Mouse (Mus musculus): ENCODE data around the gene Acot3. TPM values are rescaled to one million over a fixed set of nuclear protein-coding genes. Genes with fewer than 3 reads are reported as not detected.
"Not testable (repeated sequence)": the region's sequence is repeated elsewhere in the genome, so short reads cannot be mapped to it uniquely, and the experiment has no call there.

The Acot3 gene
- total and polyA plus RNA-seq, 2 experiments from 2014 or later, result 0.77 to 2.0 TPM

GRCm38 (mm10) chr12:84100071-84100470 lies 48.1 kb downstream of the Acot3 start:
- H3K4me2 ChIP-seq (ENCODE audit: low read depth, low read length, poor library complexity, severe bottlenecking), result peak overlapping the region; percentile 66
- no peak overlapping the region for H3K27ac ChIP-seq (ENCODE audit: low read depth, low read length)
- H3K4me3 ChIP-seq (ENCODE audit: low read depth, low read length), result peak overlapping the region; percentile 50; the same call in 1 of the 2 replicates
- no peak for TF ChIP-seq CTCF (IDR thresholded peaks at IDR 0.05)
- H3K9ac ChIP-seq (replicated peaks; ENCODE audit: low read length, poor library complexity, severe bottlenecking), result no peak overlapping the region
- H3K36me3 ChIP-seq (ENCODE audit: insufficient read depth, low read length), result no peaks in the 10 kb centered on the region
- H3K9me3 ChIP-seq (ENCODE audit: low read length), result no peaks in the 10 kb centered on the region
- WGBS, result 48% methylated on average over 1 of the region's 1 CpGs
- ATAC-seq (ENCODE audit: low FRiP score), result no peak
- no peak for DNase-seq (ENCODE audit: low spot score)
- H3K27me3 ChIP-seq (ENCODE audit: insufficient read depth, low read length), result no peaks in the 10 kb centered on the region
- H3K4me1 ChIP-seq (ENCODE audit: insufficient read depth, low read length), result no peaks in the 10 kb centered on the region

- not testable (repeated sequence) for H3K27me3 ChIP-seq (ENCODE audit: insufficient read depth, low read length); H3K4me1 ChIP-seq (ENCODE audit: insufficient read depth, low read length); H3K36me3 ChIP-seq (ENCODE audit: insufficient read depth, low read length); H3K9me3 ChIP-seq (ENCODE audit: low read length)
- peak; percentile 79 for ATAC-seq (ENCODE audit: low FRiP score)
- Histone ChIP-seq H3K9ac (replicated peaks; ENCODE audit: low read length, poor library complexity, severe bottlenecking) (peak within 1 kb of the TSS; percentile 61), H3K4me2 (ENCODE audit: low read depth, low read length, poor library complexity, severe bottlenecking) (peak within 1 kb of the TSS; percentile 66), H3K27ac (ENCODE audit: low read depth, low read length) (peak within 1 kb of the TSS; percentile 63), H3K4me3 (ENCODE audit: low read depth, low read length) (peak within 1 kb of the TSS; percentile 50)
- peak; percentile 16; the same call in 1 of the 2 replicates for TF ChIP-seq CTCF (IDR thresholded peaks at IDR 0.05)
- peak; percentile 68 for DNase-seq (ENCODE audit: low spot score)
- under 1% methylated on average over 62 of the region's 80 CpGs for WGBS
Measured at GRCm38 (mm10) chr12:84100604-84101492, 48.9 kb downstream of the Acot3 start, which contains the start of gene Acot6. Acot6 (plus strand) TSS chr12:84100654.

- WGBS, result 60% methylated on average over 2 of the region's 2 CpGs
- H3K27ac ChIP-seq (ENCODE audit: low read depth, low read length), result 0 out of 2 replicates have a peak overlapping the region, but pooled peaks have one; percentile 63
Measured at GRCm38 (mm10) chr12:84101493-84101845, 49.5 kb downstream of the Acot3 start.

GRCm38 (mm10) chr12:84107012-84107411 lies 55.1 kb downstream of the Acot3 start:
- H3K36me3 ChIP-seq (ENCODE audit: insufficient read depth, low read length), result no peaks in the 10 kb centered on the region
- no peak overlapping the region for H3K9ac ChIP-seq (replicated peaks; ENCODE audit: low read length, poor library complexity, severe bottlenecking)
- ATAC-seq (ENCODE audit: low FRiP score) (no peak), DNase-seq (ENCODE audit: low spot score) (no peak)
- H3K4me3 ChIP-seq (ENCODE audit: low read depth, low read length), result no peak overlapping the region
- no peaks in the 10 kb centered on the region for H3K9me3 ChIP-seq (ENCODE audit: low read length)
- no peaks in the 10 kb centered on the region for H3K4me1 ChIP-seq (ENCODE audit: insufficient read depth, low read length)
- 85% methylated on average over 3 of the region's 3 CpGs for WGBS
- H3K4me2 ChIP-seq (ENCODE audit: low read depth, low read length, poor library complexity, severe bottlenecking), result no peak overlapping the region
- no peak overlapping the region for H3K27ac ChIP-seq (ENCODE audit: low read depth, low read length)
- no peak for TF ChIP-seq CTCF (IDR thresholded peaks at IDR 0.05)
- H3K27me3 ChIP-seq (ENCODE audit: insufficient read depth, low read length), result no peaks in the 10 kb centered on the region

More at GRCm38 (mm10) chr12:84101493-84101845, 49.5 kb downstream of the Acot3 start:
- Histone ChIP-seq H3K36me3 (ENCODE audit: insufficient read depth, low read length) (no peaks in the 10 kb centered on the region), H3K4me2 (ENCODE audit: low read depth, low read length, poor library complexity, severe bottlenecking) (peak overlapping the region; percentile 66), H3K4me1 (ENCODE audit: insufficient read depth, low read length) (no peaks in the 10 kb centered on the region), H3K27me3 (ENCODE audit: insufficient read depth, low read length) (no peaks in the 10 kb centered on the region), H3K4me3 (ENCODE audit: low read depth, low read length) (peak overlapping the region; percentile 50), H3K9ac (replicated peaks; ENCODE audit: low read length, poor library complexity, severe bottlenecking) (peak overlapping the region; percentile 61; the same call in 1 of the 2 replicates), H3K9me3 (ENCODE audit: low read length) (no peaks in the 10 kb centered on the region)
- no peak for TF ChIP-seq CTCF (IDR thresholded peaks at IDR 0.05)
- ATAC-seq (ENCODE audit: low FRiP score), result no peak
- DNase-seq (ENCODE audit: low spot score), result no peak

- no peak overlapping the region for H3K4me2 ChIP-seq (ENCODE audit: low read depth, low read length, poor library complexity, severe bottlenecking)
- ATAC-seq (ENCODE audit: low FRiP score) (no peak), DNase-seq (ENCODE audit: low spot score) (no peak)
- TF ChIP-seq CTCF (IDR thresholded peaks at IDR 0.05), result no peak
- H3K4me3 ChIP-seq (ENCODE audit: low read depth, low read length), result no peak overlapping the region
- no peaks in the 10 kb centered on the region for H3K9me3 ChIP-seq (ENCODE audit: low read length)
- no peak overlapping the region for H3K9ac ChIP-seq (replicated peaks; ENCODE audit: low read length, poor library complexity, severe bottlenecking)
- WGBS, result 80% methylated on average over 1 of the region's 1 CpGs
- no peak overlapping the region for H3K27ac ChIP-seq (ENCODE audit: low read depth, low read length)
- H3K36me3 ChIP-seq (ENCODE audit: insufficient read depth, low read length), result no peaks in the 10 kb centered on the region
- H3K27me3 ChIP-seq (ENCODE audit: insufficient read depth, low read length), result no peaks in the 10 kb centered on the region
- H3K4me1 ChIP-seq (ENCODE audit: insufficient read depth, low read length), result no peaks in the 10 kb centered on the region
Measured at GRCm38 (mm10) chr12:84107692-84108091, 55.7 kb downstream of the Acot3 start.

GRCm38 (mm10) chr12:84109924-84110323 lies 58.0 kb downstream of the Acot3 start:
- H3K4me3 ChIP-seq (ENCODE audit: low read depth, low read length), result no peak overlapping the region
- WGBS, result 76% methylated on average over 1 of the region's 1 CpGs
- H3K9me3 ChIP-seq (ENCODE audit: low read length), result no peaks in the 10 kb centered on the region
- ATAC-seq (ENCODE audit: low FRiP score) (no peak), DNase-seq (ENCODE audit: low spot score) (no peak)
- no peak for TF ChIP-seq CTCF (IDR thresholded peaks at IDR 0.05)
- no peaks in the 10 kb centered on the region for H3K36me3 ChIP-seq (ENCODE audit: insufficient read depth, low read length)
- H3K27me3 ChIP-seq (ENCODE audit: insufficient read depth, low read length), result no peaks in the 10 kb centered on the region
- no peaks in the 10 kb centered on the region for H3K4me1 ChIP-seq (ENCODE audit: insufficient read depth, low read length)
- no peak overlapping the region for H3K27ac ChIP-seq (ENCODE audit: low read depth, low read length)
- no peak overlapping the region for H3K9ac ChIP-seq (replicated peaks; ENCODE audit: low read length, poor library complexity, severe bottlenecking)
- H3K4me2 ChIP-seq (ENCODE audit: low read depth, low read length, poor library complexity, severe bottlenecking), result no peak overlapping the region

Other genes starting within 250 kb of the Acot3 start
- 17.5 and 17.8 TPM in 2 replicates for gene Numb, start 130.2 kb upstream of the Acot3 start, total RNA-seq (2014; rRNA removed)
- 9.0 TPM in 2 replicates for gene Numb, start 130.2 kb upstream of the Acot3 start, polyA plus RNA-seq (2015; fragmentation: Nextera tagmentation; extraction: Ambion mirVana)
- gene Riox1, start 101.5 kb upstream of the Acot3 start, total RNA-seq (2014; rRNA removed), result 25.3 and 27.8 TPM in 2 replicates
- gene Riox1, start 101.5 kb upstream of the Acot3 start, polyA plus RNA-seq (2015; fragmentation: Nextera tagmentation; extraction: Ambion mirVana), result 10.4 and 12.6 TPM in 2 replicates
- gene Heatr4, start 67.3 kb upstream of the Acot3 start, total RNA-seq (2014; rRNA removed), result 0.05 TPM in 1 of 2 replicates, not detected in the other
- gene Heatr4, start 67.3 kb upstream of the Acot3 start, polyA plus RNA-seq (2015; fragmentation: Nextera tagmentation; extraction: Ambion mirVana), result 0.10 TPM in 1 of 2 replicates, not detected in the other
- 16.7 and 20.7 TPM in 2 replicates for gene Acot2, start 64.3 kb upstream of the Acot3 start, total RNA-seq (2014; rRNA removed)
- 22.1 and 26.0 TPM in 2 replicates for gene Acot2, start 64.3 kb upstream of the Acot3 start, polyA plus RNA-seq (2015; fragmentation: Nextera tagmentation; extraction: Ambion mirVana)
- 117 and 120 TPM in 2 replicates for gene Acot1, start 42.7 kb upstream of the Acot3 start, total RNA-seq (2014; rRNA removed)
- gene Acot1, start 42.7 kb upstream of the Acot3 start, polyA plus RNA-seq (2015; fragmentation: Nextera tagmentation; extraction: Ambion mirVana), result 114 and 120 TPM in 2 replicates
- 0.33 and 1.7 TPM in 2 replicates for gene Acot4, start 13.8 kb upstream of the Acot3 start, total RNA-seq (2014; rRNA removed)
- 0.84 and 1.3 TPM in 2 replicates for gene Acot4, start 13.8 kb upstream of the Acot3 start, polyA plus RNA-seq (2015; fragmentation: Nextera tagmentation; extraction: Ambion mirVana)
- not detected in 2 replicates for gene Gm49366, start 13.2 kb upstream of the Acot3 start, total RNA-seq (2014; rRNA removed)
- gene Gm49366, start 13.2 kb upstream of the Acot3 start, polyA plus RNA-seq (2015; fragmentation: Nextera tagmentation; extraction: Ambion mirVana), result not detected in 2 replicates
- gene Acot5, start 17.2 kb downstream of the Acot3 start, total RNA-seq (2014; rRNA removed), result 1.5 and 2.0 TPM in 2 replicates
- gene Acot5, start 17.2 kb downstream of the Acot3 start, polyA plus RNA-seq (2015; fragmentation: Nextera tagmentation; extraction: Ambion mirVana), result 0.77 and 1.1 TPM in 2 replicates
- 4.7 and 5.8 TPM in 2 replicates for gene Acot6, start 48.5 kb downstream of the Acot3 start, total RNA-seq (2014; rRNA removed)
- 1.4 and 1.7 TPM in 2 replicates for gene Acot6, start 48.5 kb downstream of the Acot3 start, polyA plus RNA-seq (2015; fragmentation: Nextera tagmentation; extraction: Ambion mirVana)
- gene Dnal1, start 62.2 kb downstream of the Acot3 start, total RNA-seq (2014; rRNA removed), result 15.6 and 17.1 TPM in 2 replicates
- 7.1 and 10.7 TPM in 2 replicates for gene Dnal1, start 62.2 kb downstream of the Acot3 start, polyA plus RNA-seq (2015; fragmentation: Nextera tagmentation; extraction: Ambion mirVana)
- 6.0 and 8.1 TPM in 2 replicates for gene Pnma1, start 96.3 kb downstream of the Acot3 start, total RNA-seq (2014; rRNA removed)
- 8.2 and 8.9 TPM in 2 replicates for gene Pnma1, start 96.3 kb downstream of the Acot3 start, polyA plus RNA-seq (2015; fragmentation: Nextera tagmentation; extraction: Ambion mirVana)
- gene Elmsan1, start 166.7 kb downstream of the Acot3 start, total RNA-seq (2014; rRNA removed), result 8.5 and 15.6 TPM in 2 replicates
- gene Elmsan1, start 166.7 kb downstream of the Acot3 start, polyA plus RNA-seq (2015; fragmentation: Nextera tagmentation; extraction: Ambion mirVana), result 2.0 and 3.0 TPM in 2 replicates
- gene Ptgr2, start 233.1 kb downstream of the Acot3 start, total RNA-seq (2014; rRNA removed), result 13.6 and 16.5 TPM in 2 replicates
- gene Ptgr2, start 233.1 kb downstream of the Acot3 start, polyA plus RNA-seq (2015; fragmentation: Nextera tagmentation; extraction: Ambion mirVana), result 18.8 and 19.6 TPM in 2 replicates

All from midbrain, postnatal 0 days (tissue).